Mouse (Mus musculus): ENCODE measurements around the gene Smad6. TPM values are rescaled to one million over a fixed set of nuclear protein-coding genes. Genes with fewer than 3 reads are reported as not detected.

The Smad6 gene
- polyA plus RNA-seq, 1 experiment from 2014 or later: 1.9 TPM

DNA sequence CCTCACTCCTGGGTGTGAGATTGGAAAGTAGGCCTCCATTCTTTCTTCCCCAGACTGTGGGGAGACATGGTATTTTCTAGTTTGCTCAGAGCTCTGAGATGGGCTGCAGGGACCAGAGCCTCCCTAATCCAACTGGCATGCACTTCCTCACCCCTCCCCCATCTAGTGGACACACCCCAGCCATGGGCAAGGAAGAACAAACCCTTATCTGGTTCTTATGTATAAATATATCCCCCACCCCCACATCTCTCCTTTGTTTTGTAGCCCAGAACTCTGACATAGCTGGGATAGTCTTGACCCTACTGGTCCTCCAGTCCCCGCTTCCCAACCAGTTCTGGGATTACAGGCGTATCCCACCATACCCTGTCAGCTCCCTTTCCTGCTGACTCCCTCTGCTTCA is 69.3 kb downstream of the Smad6 start:
- no peaks in the 10 kb centered on the region for H3K4me1 ChIP-seq (ENCODE audit: control insufficient read depth, insufficient read depth, low read length)
- no peak overlapping the region for H3K27ac ChIP-seq (ENCODE audit: low read depth, low read length)
- no peak overlapping the region for H3K9ac ChIP-seq (ENCODE audit: low read length)
- H3K9me3 ChIP-seq (replicated peaks; ENCODE audit: control insufficient read depth, low read length): no peaks in the 10 kb centered on the region
- no peak for DNase-seq (ENCODE audit: low spot score)
- H3K4me3 ChIP-seq (ENCODE audit: low read depth, low read length): no peak overlapping the region
- H3K36me3 ChIP-seq (ENCODE audit: control insufficient read depth, insufficient read depth, low read length): no peaks in the 10 kb centered on the region; the same call in 1 of the 2 replicates
- no peak for ATAC-seq
- no peak overlapping the region for H3K4me2 ChIP-seq (ENCODE audit: low read length)
- WGBS: 96% methylated on average over 2 of the region's 2 CpGs
- no peaks in the 10 kb centered on the region for H3K27me3 ChIP-seq (replicated peaks; ENCODE audit: control insufficient read depth, insufficient read depth, low read length)

DNA sequence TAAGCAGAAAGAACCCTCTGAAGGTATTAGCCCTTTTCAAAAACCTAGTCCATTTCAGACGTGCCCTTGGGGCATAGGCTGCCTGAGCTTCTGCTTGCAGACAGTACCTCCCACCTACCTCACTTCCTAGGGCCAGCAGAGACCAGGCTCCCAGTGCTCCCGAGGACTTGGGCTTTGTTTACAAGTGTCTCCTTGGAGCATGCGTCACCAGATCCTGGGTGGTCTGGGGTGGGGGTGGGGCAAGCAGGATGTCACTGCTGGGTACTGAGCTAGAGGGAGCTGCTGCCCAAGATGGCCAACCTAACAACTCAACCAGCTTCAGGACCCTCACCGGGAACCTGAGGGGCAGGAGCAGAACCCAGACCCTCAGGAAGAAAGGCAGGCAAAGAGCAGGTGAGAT is 71.5 kb downstream of the Smad6 start:
- ATAC-seq (no peak), DNase-seq (ENCODE audit: low spot score) (no peak)
- WGBS: 28% methylated on average over 4 of the region's 4 CpGs
- H3K4me1 ChIP-seq (ENCODE audit: control insufficient read depth, insufficient read depth, low read length): no peaks in the 10 kb centered on the region
- H3K27ac ChIP-seq (ENCODE audit: low read depth, low read length): no peak overlapping the region
- H3K4me3 ChIP-seq (ENCODE audit: low read depth, low read length): no peak overlapping the region
- H3K27me3 ChIP-seq (replicated peaks; ENCODE audit: control insufficient read depth, insufficient read depth, low read length): no peaks in the 10 kb centered on the region
- no peak overlapping the region for H3K4me2 ChIP-seq (ENCODE audit: low read length)
- H3K9me3 ChIP-seq (replicated peaks; ENCODE audit: control insufficient read depth, low read length): no peaks in the 10 kb centered on the region
- no peaks in the 10 kb centered on the region; the same call in 1 of the 2 replicates for H3K36me3 ChIP-seq (ENCODE audit: control insufficient read depth, insufficient read depth, low read length)
- no peak overlapping the region for H3K9ac ChIP-seq (ENCODE audit: low read length)

DNA sequence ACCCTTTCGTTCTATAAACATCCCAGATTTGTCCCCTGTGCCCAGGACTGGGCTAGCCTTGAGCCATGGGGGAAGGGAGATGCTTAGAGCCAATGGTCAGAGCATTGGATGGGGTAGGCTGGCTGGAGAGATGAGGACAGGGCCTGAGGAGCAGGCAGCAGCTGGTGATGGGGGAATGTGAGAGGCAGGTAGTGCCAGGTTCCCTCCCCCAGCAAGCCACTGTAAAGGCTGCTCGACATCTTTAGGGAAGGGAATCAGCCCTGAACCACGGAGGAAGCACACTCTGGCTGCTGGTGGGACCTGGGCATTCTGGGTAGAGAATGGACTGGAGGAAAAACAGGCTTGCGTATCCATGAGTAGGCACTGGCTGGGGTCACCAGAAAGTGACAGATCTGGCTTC is 72.5 kb downstream of the Smad6 start:
- Histone ChIP-seq H3K27ac (ENCODE audit: low read depth, low read length) (no peak overlapping the region), H3K4me3 (ENCODE audit: low read depth, low read length) (no peak overlapping the region), H3K27me3 (replicated peaks; ENCODE audit: control insufficient read depth, insufficient read depth, low read length) (no peaks in the 10 kb centered on the region), H3K4me1 (ENCODE audit: control insufficient read depth, insufficient read depth, low read length) (no peaks in the 10 kb centered on the region), H3K9me3 (replicated peaks; ENCODE audit: control insufficient read depth, low read length) (no peaks in the 10 kb centered on the region), H3K36me3 (ENCODE audit: control insufficient read depth, insufficient read depth, low read length) (no peaks in the 10 kb centered on the region; the same call in 1 of the 2 replicates), H3K4me2 (ENCODE audit: low read length) (no peak overlapping the region), H3K9ac (ENCODE audit: low read length) (no peak overlapping the region)
- ATAC-seq: no peak
- DNase-seq (ENCODE audit: low spot score): no peak
- WGBS: 67% methylated on average over 4 of the region's 4 CpGs

DNA sequence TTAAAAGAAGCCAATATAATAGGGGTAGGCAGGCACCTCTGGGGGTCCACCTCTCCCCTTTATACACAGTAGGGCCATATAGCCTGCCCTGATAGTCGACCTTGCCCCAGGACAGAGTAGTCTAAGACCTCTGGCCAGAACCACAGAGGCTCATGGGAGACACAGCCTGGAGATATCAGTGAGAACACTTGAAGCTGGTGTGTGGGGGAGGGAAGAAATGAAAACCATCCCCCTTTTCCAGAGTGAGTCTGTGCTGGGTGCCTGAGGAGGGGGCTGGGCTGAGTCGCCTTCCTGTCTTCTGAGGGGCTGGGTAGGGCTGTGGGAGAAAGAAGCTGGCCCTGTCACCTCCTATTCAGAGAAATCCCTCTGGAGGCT is 79.3 kb downstream of the Smad6 start:
- Histone ChIP-seq H3K36me3 (ENCODE audit: control insufficient read depth, insufficient read depth, low read length) (no peaks in the 10 kb centered on the region), H3K9me3 (replicated peaks; ENCODE audit: control insufficient read depth, low read length) (no peaks in the 10 kb centered on the region), H3K4me1 (ENCODE audit: control insufficient read depth, insufficient read depth, low read length) (no peaks in the 10 kb centered on the region; the same call in 1 of the 2 replicates), H3K27me3 (replicated peaks; ENCODE audit: control insufficient read depth, insufficient read depth, low read length) (no peaks in the 10 kb centered on the region), H3K9ac (ENCODE audit: low read length) (no peak overlapping the region), H3K27ac (ENCODE audit: low read depth, low read length) (0 out of 2 replicates have a peak overlapping the region, but pooled peaks have one; percentile 58), H3K4me2 (ENCODE audit: low read length) (no peak overlapping the region), H3K4me3 (ENCODE audit: low read depth, low read length) (no peak overlapping the region)
- ATAC-seq (no peak), DNase-seq (ENCODE audit: low spot score) (no peak)
- WGBS: 69% methylated on average over 2 of the region's 2 CpGs

DNA sequence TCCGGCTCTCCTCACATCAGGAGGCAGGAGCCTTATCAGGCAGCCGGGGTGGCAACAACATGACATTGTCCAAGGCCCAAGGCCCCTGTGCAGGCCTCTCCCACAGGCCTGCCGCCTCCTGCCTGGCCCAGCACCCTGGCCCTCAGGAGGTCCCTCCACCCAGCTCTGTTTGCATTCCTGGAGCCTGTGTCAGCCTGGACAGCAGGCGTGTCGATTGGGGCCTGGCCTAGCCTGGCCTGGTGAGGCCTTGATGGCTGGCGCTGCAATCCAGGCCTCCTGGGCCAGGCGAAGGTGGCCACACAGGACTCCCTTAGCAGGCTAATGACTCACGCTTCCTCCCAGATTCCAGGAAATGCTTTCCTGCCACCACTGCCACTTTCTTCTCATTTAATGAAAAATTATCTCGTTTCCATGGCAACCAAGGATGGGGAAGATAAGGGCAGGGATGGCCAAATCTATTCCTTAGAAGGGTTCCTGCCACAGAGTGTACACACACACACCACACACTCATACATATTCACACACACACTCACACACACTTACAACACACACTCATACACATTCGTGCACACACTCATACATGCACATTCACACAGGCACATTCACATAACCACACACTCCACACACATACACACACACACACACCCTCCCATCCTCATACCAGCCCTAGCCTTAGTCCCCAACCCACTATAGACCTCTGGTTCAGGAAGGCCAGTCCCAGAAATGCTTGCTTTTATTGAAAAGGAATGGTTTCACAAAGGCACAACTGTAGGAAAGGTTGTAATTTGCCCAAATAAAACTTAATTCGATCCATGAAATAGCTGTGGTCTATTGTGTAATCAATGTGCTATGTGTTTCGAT is 79.9 kb downstream of the Smad6 start:
- ATAC-seq (no peak), DNase-seq (ENCODE audit: low spot score) (peak; percentile 66)
- Histone ChIP-seq H3K36me3 (ENCODE audit: control insufficient read depth, insufficient read depth, low read length) (no peaks in the 10 kb centered on the region), H3K4me1 (ENCODE audit: control insufficient read depth, insufficient read depth, low read length) (no peaks in the 10 kb centered on the region; the same call in 1 of the 2 replicates), H3K4me2 (ENCODE audit: low read length) (no peak overlapping the region), H3K4me3 (ENCODE audit: low read depth, low read length) (no peak overlapping the region), H3K9ac (ENCODE audit: low read length) (0 out of 2 replicates have a peak overlapping the region, but pooled peaks have one; percentile 30), H3K9me3 (replicated peaks; ENCODE audit: control insufficient read depth, low read length) (no peaks in the 10 kb centered on the region), H3K27me3 (replicated peaks; ENCODE audit: control insufficient read depth, insufficient read depth, low read length) (no peaks in the 10 kb centered on the region), H3K27ac (ENCODE audit: low read depth, low read length) (peak overlapping the region; percentile 58; the same call in 1 of the 2 replicates)
- WGBS: 83% methylated on average over 12 of the region's 12 CpGs

DNA sequence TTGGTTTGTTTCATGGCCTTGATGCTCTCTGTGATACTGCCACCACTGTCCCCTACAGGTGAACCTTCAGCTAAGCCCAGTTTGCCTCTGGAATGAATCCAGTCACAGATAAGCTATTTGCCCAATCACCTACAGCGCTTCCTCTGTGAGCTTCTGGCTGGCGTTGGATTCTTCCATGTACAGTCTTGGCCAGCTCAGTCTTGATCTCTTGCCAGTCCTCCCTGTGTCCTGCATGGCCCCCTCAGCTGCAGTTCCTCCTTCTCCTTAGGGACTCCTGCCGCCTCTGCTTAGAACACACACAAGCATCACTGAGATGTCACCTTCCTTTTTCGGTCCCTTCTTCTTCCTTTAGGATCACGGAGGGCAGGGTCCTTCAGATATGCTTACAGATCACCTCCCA is 85.6 kb downstream of the Smad6 start:
- H3K4me3 ChIP-seq (ENCODE audit: low read depth, low read length): no peak overlapping the region
- no peak for DNase-seq (ENCODE audit: low spot score)
- WGBS: 81% methylated on average over 5 of the region's 5 CpGs

DNA sequence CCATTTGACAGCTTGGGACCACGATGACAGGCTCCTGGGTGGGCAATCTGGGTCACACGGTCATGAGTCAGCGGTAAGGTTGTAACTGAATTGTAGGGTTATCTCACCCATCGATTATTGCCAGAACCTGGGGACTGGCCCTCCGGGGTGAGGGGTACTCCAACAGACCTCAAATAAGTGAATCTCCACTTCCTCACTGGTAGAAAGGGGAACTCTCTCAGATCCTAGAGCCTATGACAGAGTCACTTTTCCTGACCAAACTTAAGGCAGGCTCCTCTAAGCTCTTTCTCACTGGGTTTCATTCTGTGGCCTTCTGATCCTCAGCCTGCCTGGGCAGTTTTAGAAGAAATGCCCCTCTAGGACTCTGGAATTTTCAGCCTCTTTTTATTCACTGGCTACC is 88.8 kb downstream of the Smad6 start:
- Histone ChIP-seq H3K27ac (ENCODE audit: low read depth, low read length) (no peak overlapping the region), H3K27me3 (replicated peaks; ENCODE audit: control insufficient read depth, insufficient read depth, low read length) (no peaks in the 10 kb centered on the region), H3K36me3 (ENCODE audit: control insufficient read depth, insufficient read depth, low read length) (no peaks in the 10 kb centered on the region), H3K4me2 (ENCODE audit: low read length) (no peak overlapping the region), H3K4me3 (ENCODE audit: low read depth, low read length) (no peak overlapping the region), H3K9ac (ENCODE audit: low read length) (no peak overlapping the region), H3K4me1 (ENCODE audit: control insufficient read depth, insufficient read depth, low read length) (no peaks in the 10 kb centered on the region), H3K9me3 (replicated peaks; ENCODE audit: control insufficient read depth, low read length) (no peaks in the 10 kb centered on the region)
- DNase-seq (ENCODE audit: low spot score): no peak
- ATAC-seq: no peak
- 75% methylated on average over 5 of the region's 5 CpGs for WGBS

More for the DNA sequence above, 85.6 kb downstream of the Smad6 start:
- no peaks in the 10 kb centered on the region for H3K9me3 ChIP-seq (replicated peaks; ENCODE audit: control insufficient read depth, low read length)
- H3K9ac ChIP-seq (ENCODE audit: low read length): no peak overlapping the region
- H3K27me3 ChIP-seq (replicated peaks; ENCODE audit: control insufficient read depth, insufficient read depth, low read length): no peaks in the 10 kb centered on the region
- ATAC-seq: no peak
- H3K27ac ChIP-seq (ENCODE audit: low read depth, low read length): no peak overlapping the region
- no peaks in the 10 kb centered on the region for H3K4me1 ChIP-seq (ENCODE audit: control insufficient read depth, insufficient read depth, low read length)
- no peaks in the 10 kb centered on the region for H3K36me3 ChIP-seq (ENCODE audit: control insufficient read depth, insufficient read depth, low read length)
- H3K4me2 ChIP-seq (ENCODE audit: low read length): no peak overlapping the region

DNA sequence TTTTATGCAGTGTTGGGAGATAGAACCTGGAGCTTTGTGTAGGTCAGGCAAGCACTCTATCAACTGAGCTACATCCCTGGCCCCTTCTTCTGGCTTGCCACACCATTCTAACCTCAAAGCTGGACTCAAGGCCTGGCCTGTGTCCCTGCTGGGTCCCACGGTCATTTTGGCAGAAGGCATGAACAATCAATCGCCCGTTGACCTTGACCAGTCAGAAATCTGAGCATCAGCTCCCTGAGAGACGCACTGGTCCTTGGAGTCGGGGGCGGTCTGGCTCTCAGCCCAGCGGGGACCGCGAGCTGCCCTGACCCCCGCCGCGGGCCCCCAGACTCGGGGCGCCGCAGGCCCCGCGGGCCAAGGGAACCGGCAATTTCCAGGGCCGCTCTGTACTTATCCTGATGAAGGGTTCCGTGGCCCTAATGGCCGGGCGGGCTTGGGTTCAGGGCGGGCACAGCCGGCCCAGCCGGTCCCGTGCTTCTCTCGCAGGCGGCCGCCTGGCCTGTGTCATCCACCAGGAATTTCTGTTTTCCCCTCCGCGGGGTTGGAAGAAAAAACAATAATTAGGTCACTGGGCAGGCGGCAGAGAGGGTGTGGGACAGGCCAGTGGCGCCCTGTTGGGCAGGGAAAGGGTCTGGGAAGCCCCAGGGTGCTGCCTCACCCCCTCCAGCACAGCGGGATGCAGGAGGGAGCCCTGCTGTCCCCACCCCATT is 94.4 kb downstream of the Smad6 start:
- peak overlapping the region; percentile 29 for H3K9ac ChIP-seq (ENCODE audit: low read length)
- peaks cover 10% of the 10 kb centered on the region; the same call in 1 of the 2 replicates for H3K4me1 ChIP-seq (ENCODE audit: control insufficient read depth, insufficient read depth, low read length)
- H3K4me3 ChIP-seq (ENCODE audit: low read depth, low read length): peak overlapping the region; percentile 13; the same call in 1 of the 2 replicates
- no peaks in the 10 kb centered on the region for H3K9me3 ChIP-seq (replicated peaks; ENCODE audit: control insufficient read depth, low read length)
- peak overlapping the region; percentile 42 for H3K4me2 ChIP-seq (ENCODE audit: low read length)
- 6% methylated on average over 34 of the region's 34 CpGs for WGBS
- no peaks in the 10 kb centered on the region for H3K36me3 ChIP-seq (ENCODE audit: control insufficient read depth, insufficient read depth, low read length)
- H3K27ac ChIP-seq (ENCODE audit: low read depth, low read length): no peak overlapping the region
- H3K27me3 ChIP-seq (replicated peaks; ENCODE audit: control insufficient read depth, insufficient read depth, low read length): no peaks in the 10 kb centered on the region; the same call in 1 of the 2 replicates
- ATAC-seq (no peak), DNase-seq (ENCODE audit: low spot score) (peak; percentile 21)

Measured in forebrain, embryonic 14.5 days (tissue).